Mouse (Mus musculus): ENCODE results near the gene Gm8108. TPM values are rescaled to one million over a fixed set of nuclear protein-coding genes. Genes with fewer than 3 reads are reported as not detected.
"Not testable (repeated sequence)": the region's sequence is repeated elsewhere in the genome, so short reads cannot be mapped to it uniquely, and the experiment has no call there.

Gm8108 gene
- 1 to 10 TPM; 1.6 to 4.8 TPM for polyA plus RNA-seq (2017; shearing (Covaris generic))

DNA sequence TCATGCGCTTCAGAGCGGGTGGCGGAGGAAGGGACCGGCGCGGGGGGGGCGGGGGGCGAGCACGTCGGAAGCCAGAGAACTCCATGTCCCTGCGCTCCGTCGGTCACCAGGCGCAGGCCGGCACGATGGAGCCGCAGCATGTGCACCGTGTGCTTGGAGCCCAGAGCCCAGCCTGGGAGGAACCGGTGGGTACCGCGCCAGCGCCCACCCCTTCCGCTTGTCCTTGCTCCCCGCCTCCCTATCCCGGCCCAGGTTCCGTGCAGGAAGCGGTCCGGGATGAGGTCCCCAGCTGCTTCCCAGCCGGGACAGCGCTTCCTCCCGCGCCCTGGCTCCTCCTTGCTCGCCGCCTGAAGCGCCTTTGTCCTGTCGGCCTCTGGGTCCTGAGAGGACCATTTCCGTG is at the start of gene Gm8108:
Gm8108 (plus strand) TSS at position 101 of the 400 bp plus-strand sequence.
- ATAC-seq: not testable (repeated sequence)

DNA sequence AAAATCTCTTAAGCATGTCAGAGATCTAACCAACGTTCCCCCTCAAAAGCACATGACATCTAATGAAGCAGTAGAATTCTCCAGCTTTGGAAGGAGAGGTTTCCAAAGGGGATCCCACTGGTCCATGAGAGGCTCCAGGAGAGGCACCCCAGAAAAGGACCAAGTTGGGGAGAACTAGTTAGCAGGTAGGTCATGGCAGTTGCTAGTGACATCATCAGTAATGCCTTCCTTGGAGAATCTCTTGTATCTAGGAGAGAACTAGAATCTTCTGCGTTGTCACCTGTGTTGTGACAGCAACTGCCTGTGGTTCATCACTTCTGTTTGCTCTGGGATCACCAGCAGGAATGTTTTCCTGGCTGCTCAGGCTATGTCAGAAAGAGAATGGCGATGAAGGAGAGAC is 26.5 kb upstream of the Gm8108 start, which contains the start of gene Gm3115:
Gm3115 (plus strand) TSS at position 301 of the 400 bp plus-strand sequence.
- not testable (repeated sequence) for ATAC-seq

DNA sequence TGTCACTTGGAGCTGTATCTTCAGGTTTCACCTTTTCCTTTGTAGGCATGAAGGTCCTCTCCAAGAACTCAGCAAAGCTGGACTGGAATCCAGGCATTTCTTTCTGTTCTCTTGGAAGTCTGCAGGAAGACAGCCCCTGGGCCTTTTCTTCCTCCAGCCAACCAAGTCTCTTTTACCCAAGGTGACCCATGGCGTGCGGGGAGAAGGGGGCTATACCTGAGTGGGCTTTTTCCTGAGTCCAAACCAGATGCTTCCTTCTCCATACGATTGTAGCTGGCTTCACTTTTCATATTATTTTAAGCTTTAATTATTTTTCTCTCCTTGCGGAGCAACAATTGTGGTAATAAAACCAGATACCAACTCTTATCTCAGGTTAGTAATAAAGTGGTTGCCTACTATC is 31.3 kb downstream of the Gm8108 start:
- not testable (repeated sequence) for ATAC-seq

DNA sequence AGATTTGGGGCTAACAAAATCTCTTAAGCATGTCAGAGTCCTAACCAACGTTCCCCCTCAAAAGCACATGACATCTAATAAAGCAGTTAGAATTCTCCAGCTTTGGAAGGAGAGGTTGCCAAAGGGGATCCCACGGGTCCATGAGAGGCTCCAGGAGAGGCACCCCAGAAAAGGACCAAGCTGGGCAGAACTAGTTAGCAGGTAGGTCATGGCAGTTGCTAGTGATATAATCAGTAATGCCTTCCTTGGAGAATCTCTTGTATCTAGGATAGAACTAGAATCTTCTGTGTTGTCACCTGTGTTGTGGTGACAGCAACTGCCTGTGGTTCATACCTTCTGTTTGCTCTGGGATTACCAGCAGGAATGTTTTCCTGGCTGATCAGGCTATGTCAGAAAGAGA is 54.4 kb downstream of the Gm8108 start, which contains the start of gene Gm3127:
Gm3127 (plus strand) TSS at position 301 of the 400 bp plus-strand sequence.
- not testable (repeated sequence) for ATAC-seq

DNA sequence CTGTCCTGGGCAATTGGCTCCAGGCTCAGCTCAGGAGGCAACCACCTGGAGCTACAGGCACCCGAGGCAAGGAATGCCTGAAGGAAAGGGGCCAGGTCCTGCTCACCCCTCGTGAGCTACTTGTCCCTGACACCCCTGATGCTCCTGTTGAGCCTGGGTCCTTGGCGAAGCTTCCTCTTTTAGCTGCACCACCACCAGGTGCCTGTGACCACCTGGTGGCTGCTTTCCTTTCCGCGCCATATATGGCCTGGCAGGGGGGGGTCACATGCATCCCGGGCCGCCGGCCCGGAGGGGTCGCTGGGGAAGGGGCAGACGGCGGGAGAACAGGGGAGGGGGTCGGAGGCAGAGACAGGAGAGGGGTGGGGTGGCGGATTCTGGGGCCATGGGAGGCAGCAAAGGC is 71.7 kb downstream of the Gm8108 start:
- ATAC-seq: not testable (repeated sequence)

Other genes with a start within 250 kb of the Gm8108 start
- gene Gm2916, start 226.4 kb upstream of the Gm8108 start, polyA plus RNA-seq (2017; shearing (Covaris generic)): under 1 TPM in 1 of 2 experiments, not detected in 1; 0.24 TPM
- not detected for gene Gm3029, start 178.8 kb upstream of the Gm8108 start, polyA plus RNA-seq (2017; shearing (Covaris generic))
- gene Gm3095, start 147.0 kb upstream of the Gm8108 start, polyA plus RNA-seq (2017; shearing (Covaris generic)): 1 to 10 TPM in 1 of 2 experiments, under 1 TPM in 1; 0.53 to 1.2 TPM
- under 1 TPM in 1 of 2 experiments, not detected in 1; 0.54 TPM for gene Gm3099, start 112.1 kb upstream of the Gm8108 start, polyA plus RNA-seq (2017; shearing (Covaris generic))
- gene Gm5796, start 86.6 kb upstream of the Gm8108 start, polyA plus RNA-seq (2017; shearing (Covaris generic)): 1 to 10 TPM; 1.4 to 3.5 TPM
- 1 to 10 TPM; 1.1 to 1.8 TPM for gene Gm3115, start 26.4 kb upstream of the Gm8108 start, polyA plus RNA-seq (2017; shearing (Covaris generic))
- not detected for gene Gm3127, start 54.5 kb downstream of the Gm8108 start, polyA plus RNA-seq (2017; shearing (Covaris generic))
- gene Gm2974, start 72.0 kb downstream of the Gm8108 start, polyA plus RNA-seq (2017; shearing (Covaris generic)): 1 to 10 TPM; 2.0 to 3.4 TPM
- not detected for gene Gm3138, start 139.1 kb downstream of the Gm8108 start, polyA plus RNA-seq (2017; shearing (Covaris generic))
- not detected for gene Gm3149, start 206.8 kb downstream of the Gm8108 start, polyA plus RNA-seq (2017; shearing (Covaris generic))
- 10 to 100 TPM in 1 of 2 experiments, 1 to 10 TPM in 1; 5.8 to 12.6 TPM for gene 2610042L04Rik, start 224.2 kb downstream of the Gm8108 start, polyA plus RNA-seq (2017; shearing (Covaris generic))